Mouse (Mus musculus): ENCODE data around the gene Wnt5b.
A peak's percentile ranks its signal among the peaks of the same experiment; 100 is the strongest.

Wnt5b gene

DNA sequence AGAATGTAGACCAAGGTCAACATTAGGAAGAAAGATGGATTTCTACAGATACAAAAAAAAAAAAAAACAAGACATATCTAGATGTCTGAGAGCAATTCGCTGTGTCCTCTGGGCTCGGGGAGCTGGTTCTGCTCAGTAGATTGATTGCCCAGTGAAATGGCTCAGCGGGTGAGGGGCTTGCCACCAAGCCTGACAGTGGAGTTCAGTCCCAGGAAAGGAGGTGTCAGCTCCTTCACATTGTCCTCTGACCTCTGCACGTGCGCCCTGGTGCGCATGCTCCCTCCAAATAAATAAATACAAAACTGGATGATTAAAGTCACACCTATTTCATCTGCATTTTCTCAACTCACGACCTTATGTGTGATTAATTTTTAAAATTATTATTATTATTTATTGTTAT lies 124.7 kb downstream of the Wnt5b start:
- no peak for DNase-seq (ENCODE audit: inconsistent age in 2 of 2, low spot score in 1 of 2)

DNA sequence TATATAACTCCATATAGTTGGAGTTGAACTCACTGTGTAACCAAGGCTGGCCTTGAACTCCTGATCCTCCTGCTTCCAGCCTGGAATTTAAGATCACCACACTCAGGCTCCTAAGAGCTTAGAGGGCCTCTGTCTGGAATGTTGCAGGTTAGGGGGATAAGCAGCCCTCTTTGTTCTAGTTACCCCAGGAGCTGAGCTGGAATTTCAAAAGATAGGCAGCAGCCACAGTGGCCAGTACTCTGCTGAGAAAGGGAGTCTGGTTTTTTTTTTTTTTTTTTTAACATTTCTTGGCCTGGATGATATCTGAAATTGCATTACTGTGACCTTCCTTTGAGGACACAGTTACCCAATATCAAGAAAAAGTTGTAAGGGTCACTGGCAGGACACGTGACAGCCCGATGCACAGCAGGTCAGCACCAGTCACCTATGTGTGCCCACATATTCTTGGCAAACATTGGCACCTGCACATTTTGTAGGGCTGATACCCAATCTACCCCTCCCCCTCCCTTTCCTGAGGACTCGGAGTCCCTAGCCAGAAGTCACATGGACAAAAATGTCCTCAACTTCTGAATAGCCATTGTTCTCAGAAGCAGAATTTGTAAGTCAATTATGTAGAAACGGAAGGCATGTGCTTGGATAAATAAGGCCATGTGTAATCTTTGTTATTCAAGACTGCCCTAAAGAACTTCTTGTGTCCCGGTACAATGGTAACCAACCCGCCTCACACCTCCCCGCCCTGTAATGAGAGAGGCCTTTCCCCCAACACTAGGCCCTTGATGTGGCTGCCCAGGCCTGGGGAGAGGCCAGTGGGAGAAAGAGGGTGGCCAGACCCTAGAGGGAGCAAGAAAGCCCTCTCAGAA lies 125.5 kb downstream of the Wnt5b start:
- peak; percentile 48 to 89 for DNase-seq (ENCODE audit: inconsistent age in 2 of 2, low spot score in 1 of 2)

DNA sequence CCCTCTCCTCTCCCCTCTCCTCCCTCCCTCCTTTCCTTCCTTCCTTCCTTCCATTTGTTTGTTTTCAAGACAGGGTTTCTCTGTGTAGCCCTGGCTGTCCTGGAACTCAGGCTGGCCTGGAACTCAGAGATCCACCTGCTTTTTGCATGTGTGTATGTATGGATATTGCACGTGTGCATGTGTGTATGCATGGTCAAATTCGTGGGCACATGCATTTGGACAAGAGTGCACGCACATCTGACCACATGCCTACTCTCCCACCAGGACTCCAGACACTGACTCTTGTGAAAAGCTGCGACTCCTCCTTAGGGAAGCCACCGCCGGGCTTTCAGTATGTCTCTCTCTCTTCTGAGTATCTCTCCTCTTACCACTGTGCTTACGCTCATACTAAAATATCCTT lies 126.3 kb downstream of the Wnt5b start:
- no peak for DNase-seq (ENCODE audit: inconsistent age in 2 of 2, low spot score in 1 of 2)

DNA sequence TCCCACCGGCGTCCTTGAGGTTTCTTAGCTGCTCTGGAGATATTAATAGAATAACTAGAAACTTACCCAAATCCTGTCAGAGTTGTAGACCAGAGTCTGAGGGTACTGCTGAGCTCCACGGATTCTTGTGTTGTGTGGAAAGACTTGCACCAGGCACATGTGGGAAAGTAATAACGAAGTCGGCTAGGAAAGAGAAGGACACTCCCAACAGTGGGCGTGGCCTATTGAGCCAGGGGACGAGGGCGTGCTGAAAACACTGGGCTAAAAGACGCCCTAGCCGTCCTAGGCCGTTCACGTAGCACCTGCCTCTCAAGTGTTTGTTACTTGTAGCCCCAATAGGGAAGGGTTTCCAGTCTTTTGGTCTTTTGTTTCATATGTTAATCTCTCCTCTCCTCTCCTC lies 126.8 kb downstream of the Wnt5b start, which contains the start of gene Adipor2:
TSS of gene Adipor2 (minus strand) at position 351 of the 400 bp plus-strand sequence.
- peak; percentile 71 to 89 for DNase-seq (ENCODE audit: inconsistent age in 2 of 2, low spot score in 1 of 2)

DNA sequence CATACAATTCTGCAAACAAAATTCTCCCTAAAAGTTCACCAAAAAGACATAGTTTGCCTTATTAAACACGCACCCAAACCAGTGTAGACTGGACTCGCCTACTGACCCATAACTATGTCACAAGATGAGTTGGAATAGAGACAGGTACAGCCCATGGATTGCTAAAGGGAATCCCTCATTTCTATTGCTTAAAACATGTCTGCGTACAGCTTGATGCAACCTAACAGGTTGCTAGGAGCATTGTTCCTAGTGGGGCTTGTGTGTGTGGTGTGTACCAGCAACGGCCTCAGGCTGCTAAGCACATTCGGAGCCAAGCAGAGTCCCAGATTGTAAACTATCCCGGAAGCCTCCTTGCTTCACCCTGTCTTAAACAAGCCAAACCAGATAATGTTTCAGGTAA lies 127.5 kb downstream of the Wnt5b start:
- no peak for DNase-seq (ENCODE audit: inconsistent age in 2 of 2, low spot score in 1 of 2)

DNA sequence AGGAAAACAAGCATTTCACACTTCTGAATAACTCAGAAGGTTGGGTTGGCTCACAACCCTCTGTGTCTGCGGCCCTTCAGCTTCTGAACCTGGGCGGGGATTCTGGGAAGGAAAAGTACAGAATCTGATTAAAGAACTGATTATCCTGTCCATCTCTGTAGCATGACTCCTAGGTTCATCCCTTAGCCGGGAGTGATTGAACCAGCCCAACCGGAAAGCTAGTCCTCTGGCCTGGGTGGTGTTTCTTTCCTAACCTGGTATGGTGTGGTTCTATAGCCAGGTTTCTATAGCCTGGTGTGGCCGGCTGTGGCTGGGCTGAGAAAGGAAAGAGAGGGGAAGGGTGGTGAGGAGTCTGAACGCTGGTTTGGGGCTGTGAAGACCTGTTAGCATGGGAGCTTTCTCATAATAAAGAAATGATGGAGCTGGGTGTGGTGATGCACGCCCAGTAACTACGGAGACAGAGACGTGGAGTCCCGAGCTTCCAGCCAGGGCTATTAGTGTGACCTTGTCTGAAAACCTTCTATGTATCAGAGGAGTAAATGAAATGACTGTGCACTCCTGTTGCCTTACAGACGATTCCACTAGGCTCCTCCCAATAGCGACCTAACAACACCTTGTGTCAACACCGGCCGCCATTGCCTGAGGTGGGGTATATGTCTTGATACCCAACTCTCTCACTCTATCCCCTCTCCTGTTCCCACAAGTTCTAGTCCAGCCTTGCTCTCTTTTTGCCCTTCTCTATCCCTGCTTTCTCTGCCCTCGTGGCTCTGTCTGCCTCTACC lies 129.7 kb downstream of the Wnt5b start:
- peak in 1 of 2 experiments; percentile 30 for DNase-seq (ENCODE audit: inconsistent age in 2 of 2, low spot score in 1 of 2)

DNA sequence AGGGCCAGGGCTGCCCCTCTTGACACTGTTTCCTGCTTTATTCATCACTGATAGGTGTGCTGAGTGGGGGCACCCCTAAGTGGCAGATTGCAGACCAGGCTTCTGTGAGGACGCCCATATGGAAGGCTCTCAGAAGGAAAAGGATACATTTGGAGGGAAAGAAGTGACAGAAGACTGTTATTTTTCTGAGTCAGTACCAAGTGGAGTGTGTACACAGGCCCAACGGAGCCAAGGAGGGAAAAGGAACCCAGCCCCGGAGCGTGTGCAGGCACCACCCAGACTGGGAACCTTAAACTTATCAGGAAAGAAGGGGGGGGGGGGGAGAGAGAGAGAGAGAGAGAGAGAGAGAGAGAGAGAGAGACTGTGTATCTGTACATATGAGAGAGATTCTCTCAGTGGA lies 131.6 kb downstream of the Wnt5b start:
- no peak for DNase-seq (ENCODE audit: inconsistent age in 2 of 2, low spot score in 1 of 2)

DNA sequence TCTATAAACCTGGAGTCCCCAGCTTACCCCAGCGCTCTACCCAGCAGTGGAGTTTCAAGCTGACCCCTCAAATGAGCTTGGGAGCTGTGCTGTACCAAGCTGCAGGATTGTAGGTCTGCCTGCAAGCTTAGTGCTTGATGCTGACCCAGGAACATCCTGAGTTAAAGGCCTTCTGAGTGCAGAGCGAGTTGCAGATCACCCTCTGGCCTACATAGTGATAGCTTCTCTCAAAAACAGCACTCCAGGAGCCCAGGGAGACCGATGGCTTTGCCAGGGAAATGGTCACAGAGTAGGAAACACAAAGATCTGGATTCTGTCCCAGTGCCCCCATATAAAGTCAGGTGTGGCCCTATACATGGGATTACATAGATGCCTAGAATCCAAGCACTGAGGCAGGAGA lies 132.6 kb downstream of the Wnt5b start:
- no peak for DNase-seq (ENCODE audit: inconsistent age in 2 of 2, low spot score in 1 of 2)

DNA sequence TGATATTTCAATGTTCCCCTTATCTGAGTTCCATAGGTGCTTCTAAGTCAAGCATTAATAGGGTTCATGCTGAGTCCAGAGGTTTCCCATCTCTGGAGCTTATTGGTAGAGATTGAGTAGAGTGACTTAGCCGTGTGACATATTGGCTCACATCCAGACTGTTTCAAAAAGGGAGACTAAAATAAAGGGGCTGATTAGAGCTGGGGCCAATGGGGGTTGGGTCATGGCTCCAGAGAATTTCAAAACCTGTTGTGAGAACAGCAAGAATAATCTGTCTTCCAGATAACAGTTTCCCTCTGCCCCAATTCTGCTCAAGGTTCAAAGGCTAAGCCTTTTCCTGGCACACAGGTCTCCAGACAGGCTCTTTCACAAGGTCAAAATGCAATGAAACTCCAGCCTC lies 134.4 kb downstream of the Wnt5b start:
- peak; percentile 42 to 90 for DNase-seq (ENCODE audit: inconsistent age in 2 of 2, low spot score in 1 of 2)

DNA sequence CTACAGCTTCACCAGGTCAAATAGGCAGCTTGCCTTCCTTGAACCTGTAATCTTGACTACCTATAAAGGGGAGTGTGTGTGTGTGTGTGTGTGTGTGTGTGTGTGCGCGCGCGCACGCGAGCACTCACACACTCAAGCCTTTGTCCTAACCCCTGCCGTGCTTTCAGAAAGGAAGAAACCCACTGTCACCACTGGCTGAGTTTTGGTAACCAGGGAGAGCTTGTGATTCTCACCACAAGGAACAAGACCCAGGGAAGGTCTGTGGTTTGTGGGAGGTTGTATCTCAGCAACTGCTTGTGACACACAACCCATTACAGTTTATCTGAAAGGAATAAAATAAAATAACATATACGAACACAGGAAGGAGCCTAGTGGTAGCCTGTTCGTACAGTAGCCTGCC lies 135.6 kb downstream of the Wnt5b start:
- no peak for DNase-seq (ENCODE audit: inconsistent age in 2 of 2, low spot score in 1 of 2)

DNA sequence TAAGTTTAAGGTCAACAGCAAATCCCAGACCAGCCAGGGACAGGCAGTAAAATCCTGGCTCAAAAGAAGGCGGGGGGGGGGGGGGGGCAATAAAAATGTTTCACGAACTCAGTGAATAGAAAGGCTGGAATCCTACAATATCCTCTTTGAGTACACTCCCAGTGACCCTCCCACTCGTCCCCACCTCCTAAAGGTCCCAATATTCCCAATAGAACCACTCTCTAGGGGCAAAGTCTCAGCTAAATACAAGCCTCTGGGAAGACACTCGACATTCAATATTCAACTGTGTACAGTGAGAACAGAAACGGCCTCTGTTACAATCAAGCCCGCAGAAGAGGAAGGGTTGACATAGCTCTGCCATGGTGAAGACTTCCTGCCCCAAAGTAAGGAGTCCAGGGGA lies 136.3 kb downstream of the Wnt5b start:
- no peak for DNase-seq (ENCODE audit: inconsistent age in 2 of 2, low spot score in 1 of 2)

DNA sequence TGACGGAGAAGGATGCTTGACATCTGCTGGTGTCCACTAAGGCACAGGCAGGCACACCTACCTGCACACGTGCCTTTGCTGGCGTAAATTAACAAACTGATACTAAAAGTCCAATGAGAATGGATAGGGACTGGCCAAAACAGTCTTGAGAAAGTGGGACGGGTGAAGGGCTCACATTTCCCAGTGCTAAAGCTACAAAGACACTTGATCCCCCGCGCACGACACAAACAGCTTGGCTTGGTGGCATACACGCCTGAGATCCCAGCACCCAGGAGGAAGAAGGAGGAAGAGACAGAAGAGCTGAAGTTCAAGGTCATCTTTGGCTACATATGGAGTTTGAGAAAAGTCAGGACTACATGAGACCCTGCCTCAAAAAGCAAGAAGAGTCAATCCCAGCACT lies 137.6 kb downstream of the Wnt5b start:
- no peak for DNase-seq (ENCODE audit: inconsistent age in 2 of 2, low spot score in 1 of 2)

DNA sequence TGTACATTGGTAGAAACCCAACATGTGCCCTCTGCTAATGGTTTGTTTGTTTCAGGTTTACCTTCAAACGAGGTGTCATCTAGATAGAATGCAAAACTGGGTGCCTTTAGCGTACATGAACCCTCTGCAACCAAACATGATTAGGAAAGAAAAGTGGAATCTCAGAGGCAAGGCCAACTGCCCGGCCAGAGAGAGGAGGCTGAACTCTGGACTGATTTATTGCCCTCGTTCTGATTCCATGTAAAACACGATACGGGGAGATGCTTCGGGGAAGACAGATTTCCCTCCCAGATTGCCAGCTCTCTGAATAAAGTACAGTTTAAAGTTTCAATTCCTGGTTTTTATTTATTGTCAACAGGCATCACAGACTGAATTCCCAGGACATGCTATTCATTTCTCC lies 138.8 kb downstream of the Wnt5b start:
- peak; percentile 49 to 83 for DNase-seq (ENCODE audit: inconsistent age in 2 of 2, low spot score in 1 of 2)

DNA sequence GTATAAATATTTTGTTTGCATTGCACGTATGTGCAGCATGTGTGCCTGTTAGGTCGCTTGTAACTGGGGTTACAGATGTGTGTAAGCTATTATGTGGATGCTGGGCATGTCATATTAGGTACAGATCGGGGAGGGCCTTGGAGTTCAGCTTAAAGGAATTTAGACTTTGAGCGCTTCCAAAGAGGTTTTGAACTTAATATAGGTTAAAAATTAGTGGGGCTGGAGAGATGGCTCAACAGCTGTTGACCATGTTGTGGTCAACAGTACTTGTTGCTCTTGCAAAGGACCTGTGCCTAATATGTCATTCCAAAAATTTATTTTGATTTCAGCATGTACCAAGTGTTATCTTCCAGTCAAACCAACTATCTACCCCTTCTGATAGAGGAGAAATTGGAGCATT lies 139.3 kb downstream of the Wnt5b start:
- DNase-seq (ENCODE audit: inconsistent age in 2 of 2, low spot score in 1 of 2) = no peak

DNA sequence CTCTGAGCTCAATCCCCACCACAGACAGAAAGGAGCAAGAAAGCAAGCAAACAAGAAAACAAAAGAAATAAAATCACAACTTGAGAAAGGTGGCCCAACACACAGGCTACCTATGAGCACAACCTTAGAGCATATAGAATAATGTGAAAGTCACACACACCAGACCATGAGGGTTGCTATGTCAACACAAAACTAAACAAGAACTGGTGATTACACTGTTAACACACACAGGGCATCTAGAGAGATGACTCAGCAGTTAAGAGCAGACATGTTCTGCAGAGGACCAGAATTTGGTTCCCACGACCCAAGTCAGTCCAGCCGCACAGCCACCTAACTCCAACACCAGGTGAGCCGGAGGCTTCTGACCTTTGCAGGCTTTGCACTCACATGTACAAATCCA lies 141.2 kb downstream of the Wnt5b start:
- DNase-seq (ENCODE audit: inconsistent age in 2 of 2, low spot score in 1 of 2) = no peak

DNA sequence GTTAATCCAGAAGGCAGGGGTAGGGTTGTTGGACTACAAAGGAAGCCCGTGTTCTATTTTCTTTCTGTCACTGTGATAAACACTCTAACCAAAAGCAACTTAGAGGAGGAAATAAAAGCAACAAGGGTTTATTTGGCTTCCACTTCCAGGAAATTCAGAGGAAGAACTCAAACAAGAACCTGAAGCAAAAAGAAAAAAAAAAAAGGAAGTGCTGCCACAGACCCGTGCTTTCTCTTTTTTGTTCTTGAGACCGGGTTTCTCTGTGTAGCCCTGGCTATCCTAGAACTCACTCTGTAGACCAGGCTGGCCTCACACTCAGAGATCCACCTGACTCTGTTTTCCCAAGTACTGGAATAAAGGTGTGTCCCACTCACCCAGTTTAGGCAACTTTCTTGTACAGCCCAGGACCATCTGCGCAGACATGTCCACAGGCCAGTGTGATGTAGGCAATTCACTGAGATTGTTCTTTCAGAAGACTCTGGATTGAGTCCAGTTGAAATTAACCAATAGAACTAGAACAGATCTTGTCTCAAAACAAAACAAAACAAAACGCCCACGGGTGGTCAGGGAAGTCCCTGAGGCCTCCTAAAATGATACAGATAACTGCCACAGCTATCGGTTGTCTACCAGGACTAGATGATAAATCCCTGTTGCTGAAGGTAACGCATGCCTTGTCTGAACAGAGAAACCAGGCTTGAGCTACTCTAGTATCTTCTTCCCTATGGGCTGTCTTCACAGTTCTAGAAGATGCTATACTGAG lies 142.4 kb downstream of the Wnt5b start:
- no peak for DNase-seq (ENCODE audit: inconsistent age in 2 of 2, low spot score in 1 of 2)

DNA sequence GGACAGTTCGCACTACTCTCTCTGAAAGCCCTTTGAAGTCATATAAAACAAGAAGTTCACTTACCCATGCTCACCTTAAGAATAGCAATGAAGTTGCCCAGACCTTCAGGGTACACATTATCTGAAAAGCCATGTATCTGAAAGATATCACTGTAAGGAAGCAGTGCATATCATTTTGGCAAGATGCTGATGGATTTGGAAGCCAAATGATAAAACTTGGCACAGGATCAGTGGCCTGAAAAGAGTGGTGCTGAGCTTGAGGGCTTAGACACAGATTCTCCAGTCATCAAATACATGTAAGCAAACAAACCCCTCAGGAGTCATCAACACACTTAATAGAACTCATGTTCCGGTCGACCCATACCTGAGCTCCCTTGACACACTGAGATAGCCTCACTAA lies 143.5 kb downstream of the Wnt5b start:
- DNase-seq (ENCODE audit: inconsistent age in 2 of 2, low spot score in 1 of 2) = no peak

DNA sequence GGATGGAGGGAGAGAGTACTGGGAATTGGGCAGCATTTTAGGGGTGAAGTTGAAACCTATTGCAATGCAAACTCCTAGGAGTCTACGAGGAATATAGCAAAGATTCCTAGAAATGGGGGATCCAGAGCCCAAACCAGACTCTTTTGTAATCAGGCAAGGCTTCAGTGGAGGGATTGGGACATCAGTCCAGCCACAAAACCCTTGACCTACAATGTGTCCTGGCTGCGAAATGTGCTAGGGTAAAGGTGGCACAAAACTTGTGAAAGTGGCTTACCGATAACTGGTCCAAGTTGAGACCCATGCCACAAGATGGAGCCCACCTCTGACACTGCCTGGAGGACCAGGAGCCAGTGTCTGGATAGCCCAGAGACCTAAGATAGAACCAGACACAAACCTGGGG lies 144.8 kb downstream of the Wnt5b start:
- peak in 1 of 2 experiments; percentile 80 for DNase-seq (ENCODE audit: inconsistent age in 2 of 2, low spot score in 1 of 2)

DNA sequence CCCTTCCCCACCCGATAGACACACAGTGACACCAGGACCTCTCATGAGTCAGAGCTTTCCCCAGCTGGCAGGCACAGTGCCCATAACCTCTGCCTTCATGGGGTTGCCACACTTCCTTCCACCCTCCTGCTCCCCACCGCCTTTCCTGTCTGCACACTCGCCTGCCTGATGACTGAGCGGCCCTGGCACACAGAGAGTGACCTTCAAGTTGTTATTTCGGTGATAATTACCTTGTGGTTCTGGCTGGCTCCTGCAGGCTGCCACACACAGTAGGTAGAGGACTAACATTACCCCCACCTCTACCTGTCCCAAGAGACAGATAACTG lies 147.9 kb downstream of the Wnt5b start:
- DNase-seq (ENCODE audit: inconsistent age in 2 of 2, low spot score in 1 of 2) = peak; percentile 90 to 95

DNA sequence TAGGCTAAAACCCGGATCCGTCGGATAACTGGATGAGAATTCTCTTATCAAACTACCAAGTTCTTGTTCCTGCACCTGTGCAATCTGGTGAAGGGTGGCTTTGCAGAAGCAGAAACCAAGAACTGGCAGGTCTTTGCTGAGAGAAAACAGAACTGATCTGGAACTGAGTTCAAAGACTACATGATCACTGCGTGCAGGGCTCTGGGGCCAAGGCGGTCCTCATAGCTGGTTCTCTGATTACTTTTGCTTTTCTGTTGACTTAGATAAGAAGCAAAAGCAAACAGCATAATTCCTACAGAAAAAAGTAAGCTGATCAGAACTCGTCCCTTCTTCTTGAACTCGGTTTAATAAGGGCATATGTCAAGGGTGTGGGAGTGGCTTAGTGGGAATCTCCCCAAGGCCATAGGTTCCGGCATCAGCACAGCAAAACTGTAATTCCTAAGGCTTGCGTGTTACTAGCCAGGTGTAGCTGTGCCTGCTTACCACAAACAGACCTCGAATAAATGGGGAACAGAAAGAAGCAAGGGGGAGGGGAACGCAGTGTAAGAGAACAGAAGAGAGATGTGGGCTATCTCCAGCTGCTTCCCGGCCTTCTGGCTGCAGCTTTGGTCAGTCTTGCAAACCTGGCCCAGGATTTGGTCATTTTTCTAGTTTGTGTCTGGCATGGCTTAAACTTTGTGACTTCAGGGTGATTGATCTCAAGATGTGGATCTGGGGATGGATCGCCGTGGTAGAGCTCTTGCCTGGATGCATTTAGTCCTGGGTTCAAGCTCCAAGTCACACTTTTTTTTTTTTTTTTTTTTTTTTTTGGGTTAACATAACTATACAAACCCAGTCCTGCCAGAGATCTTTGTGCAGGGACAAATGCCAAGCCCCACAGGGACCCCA lies 148.5 kb downstream of the Wnt5b start:
- peak; percentile 30 to 74 for DNase-seq (ENCODE audit: inconsistent age in 2 of 2, low spot score in 1 of 2)

DNA sequence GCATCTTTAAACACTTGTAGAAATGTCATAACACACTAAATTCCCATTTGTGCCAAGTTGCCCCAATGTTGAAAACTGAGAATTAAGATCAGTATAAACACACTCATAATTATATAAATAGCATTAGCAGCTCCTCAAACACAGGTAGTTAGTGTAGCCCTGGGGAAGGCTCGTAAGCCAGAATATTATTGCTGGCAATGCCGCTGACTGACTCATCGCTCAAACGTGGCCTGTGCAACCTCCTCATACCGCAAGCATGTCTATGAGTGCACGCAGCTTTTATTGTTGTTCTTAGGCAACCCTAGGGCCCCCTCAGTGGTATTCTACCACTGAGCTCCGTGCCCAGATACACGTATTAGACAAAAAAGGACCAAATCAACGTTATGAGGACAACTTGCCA lies 151.3 kb downstream of the Wnt5b start:
- DNase-seq (ENCODE audit: inconsistent age in 2 of 2, low spot score in 1 of 2) = peak; percentile 53 to 77

All from adrenal gland, adult (tissue).